Mouse (Mus musculus): Measurements from ENCODE around the gene Hjurp. TPM values are rescaled to one million over a fixed set of nuclear protein-coding genes. Genes with fewer than 3 reads are reported as not detected.

Gene Hjurp
- polyA plus RNA-seq, 1 experiment from 2014 or later, result 85.4 TPM

- WGBS, result 75% methylated on average over 11 of the region's 11 CpGs
- Histone ChIP-seq H3K27ac (no peak overlapping the region), H3K27me3 (replicated peaks) (no peaks in the 10 kb centered on the region), H3K9ac (0 out of 2 replicates have a peak overlapping the region, but pooled peaks have one; percentile 0), H3K9me3 (no peaks in the 10 kb centered on the region), H3K4me2 (no peak overlapping the region), H3K36me3 (replicated peaks) (peaks cover 12% of the 10 kb centered on the region), H3K4me1 (peaks cover 22% of the 10 kb centered on the region), H3K4me3 (no peak overlapping the region)
- ATAC-seq (replicated peaks), result no peak
Observed at GRCm38 (mm10) chr1:88274371-88275077, 2.9 kb downstream of the Hjurp start.

- no peak overlapping the region for H3K27ac ChIP-seq
- no peak overlapping the region for H3K9ac ChIP-seq
- H3K9me3 ChIP-seq, result no peaks in the 10 kb centered on the region
- no peak overlapping the region for H3K4me3 ChIP-seq
- 84% methylated on average over 4 of the region's 4 CpGs for WGBS
- H3K27me3 ChIP-seq (replicated peaks), result no peaks in the 10 kb centered on the region
- H3K4me1 ChIP-seq, result peaks cover 22% of the 10 kb centered on the region
- no peak for ATAC-seq (replicated peaks)
- H3K36me3 ChIP-seq (replicated peaks), result peaks cover 19% of the 10 kb centered on the region
- H3K4me2 ChIP-seq, result no peak overlapping the region
Observed at GRCm38 (mm10) chr1:88273832-88274231, 3.6 kb downstream of the Hjurp start.

GRCm38 (mm10) chr1:88273326-88273725 lies 4.1 kb downstream of the Hjurp start:
- whole genome bisulfite sequencing, result 97% methylated on average over 3 of the region's 3 CpGs
- no peak for ATAC-seq (replicated peaks)
- no peak overlapping the region for H3K9ac ChIP-seq

GRCm38 (mm10) chr1:88272851-88273250 lies 4.6 kb downstream of the Hjurp start:
- Histone ChIP-seq H3K4me3 (no peak overlapping the region), H3K9ac (no peak overlapping the region), H3K4me1 (peaks cover 18% of the 10 kb centered on the region), H3K9me3 (no peaks in the 10 kb centered on the region), H3K36me3 (replicated peaks) (peaks cover 29% of the 10 kb centered on the region), H3K27ac (no peak overlapping the region), H3K27me3 (replicated peaks) (no peaks in the 10 kb centered on the region), H3K4me2 (no peak overlapping the region)
- WGBS, result 59% methylated on average over 4 of the region's 4 CpGs
- no peak for ATAC-seq (replicated peaks)

More at GRCm38 (mm10) chr1:88273326-88273725, 4.1 kb downstream of the Hjurp start:
- Histone ChIP-seq H3K4me2 (no peak overlapping the region), H3K4me1 (peaks cover 22% of the 10 kb centered on the region), H3K27ac (no peak overlapping the region), H3K4me3 (no peak overlapping the region), H3K27me3 (replicated peaks) (no peaks in the 10 kb centered on the region), H3K36me3 (replicated peaks) (peaks cover 24% of the 10 kb centered on the region), H3K9me3 (no peaks in the 10 kb centered on the region)

- H3K27me3 ChIP-seq (replicated peaks), result no peaks in the 10 kb centered on the region
- no peak overlapping the region for H3K4me3 ChIP-seq
- H3K9me3 ChIP-seq, result no peaks in the 10 kb centered on the region
- no peak overlapping the region for H3K27ac ChIP-seq
- no peaks in the 10 kb centered on the region for H3K4me1 ChIP-seq
- WGBS, result 90% methylated on average over 12 of the region's 12 CpGs
- H3K9ac ChIP-seq, result no peak overlapping the region
- no peak overlapping the region for H3K4me2 ChIP-seq
- peaks cover 59% of the 10 kb centered on the region for H3K36me3 ChIP-seq (replicated peaks)
- no peak for ATAC-seq (replicated peaks)
Observed at GRCm38 (mm10) chr1:88269539-88270309, 7.7 kb downstream of the Hjurp start.

GRCm38 (mm10) chr1:88268070-88268469 lies 9.4 kb downstream of the Hjurp start:
- Histone ChIP-seq H3K9me3 (no peaks in the 10 kb centered on the region), H3K4me1 (no peaks in the 10 kb centered on the region), H3K9ac (no peak overlapping the region), H3K27ac (no peak overlapping the region), H3K4me3 (no peak overlapping the region), H3K4me2 (no peak overlapping the region), H3K36me3 (replicated peaks) (peaks cover 70% of the 10 kb centered on the region), H3K27me3 (replicated peaks) (no peaks in the 10 kb centered on the region)
- WGBS, result 85% methylated on average over 6 of the region's 6 CpGs
- no peak for ATAC-seq (replicated peaks)

- Histone ChIP-seq H3K27ac (no peak overlapping the region), H3K27me3 (replicated peaks) (no peaks in the 10 kb centered on the region), H3K4me3 (no peak overlapping the region), H3K4me1 (no peaks in the 10 kb centered on the region), H3K9ac (no peak overlapping the region), H3K9me3 (no peaks in the 10 kb centered on the region), H3K4me2 (no peak overlapping the region), H3K36me3 (replicated peaks) (peaks cover 76% of the 10 kb centered on the region)
- WGBS, result 95% methylated on average over 6 of the region's 6 CpGs
- no peak for ATAC-seq (replicated peaks)
Observed at GRCm38 (mm10) chr1:88267489-88267888, 9.9 kb downstream of the Hjurp start.

GRCm38 (mm10) chr1:88266123-88266522 lies 11.3 kb downstream of the Hjurp start:
- H3K9ac ChIP-seq, result no peak overlapping the region
- no peaks in the 10 kb centered on the region for H3K9me3 ChIP-seq
- peaks cover 87% of the 10 kb centered on the region for H3K36me3 ChIP-seq (replicated peaks)
- H3K4me2 ChIP-seq, result no peak overlapping the region
- H3K27me3 ChIP-seq (replicated peaks), result no peaks in the 10 kb centered on the region
- WGBS, result 90% methylated on average over 13 of the region's 13 CpGs
- H3K4me3 ChIP-seq, result no peak overlapping the region
- ATAC-seq (replicated peaks), result no peak
- H3K27ac ChIP-seq, result no peak overlapping the region
- no peaks in the 10 kb centered on the region for H3K4me1 ChIP-seq

GRCm38 (mm10) chr1:88264869-88265240 lies 12.6 kb downstream of the Hjurp start:
- no peak overlapping the region for H3K4me2 ChIP-seq
- H3K9me3 ChIP-seq, result no peaks in the 10 kb centered on the region
- ATAC-seq (replicated peaks), result no peak
- no peak overlapping the region for H3K27ac ChIP-seq
- no peaks in the 10 kb centered on the region for H3K27me3 ChIP-seq (replicated peaks)
- H3K4me1 ChIP-seq, result no peaks in the 10 kb centered on the region
- H3K36me3 ChIP-seq (replicated peaks), result peaks cover 88% of the 10 kb centered on the region
- 79% methylated on average over 4 of the region's 4 CpGs for WGBS
- H3K9ac ChIP-seq, result no peak overlapping the region
- no peak overlapping the region for H3K4me3 ChIP-seq

GRCm38 (mm10) chr1:88264237-88264868 lies 13.1 kb downstream of the Hjurp start:
- Histone ChIP-seq H3K4me3 (no peak overlapping the region), H3K36me3 (replicated peaks) (peaks cover 83% of the 10 kb centered on the region), H3K9me3 (no peaks in the 10 kb centered on the region), H3K27me3 (replicated peaks) (no peaks in the 10 kb centered on the region), H3K4me2 (no peak overlapping the region), H3K4me1 (no peaks in the 10 kb centered on the region), H3K27ac (no peak overlapping the region), H3K9ac (no peak overlapping the region)
- no peak for ATAC-seq (replicated peaks)
- 90% methylated on average over 7 of the region's 7 CpGs for WGBS

- Histone ChIP-seq H3K36me3 (replicated peaks) (peaks cover 77% of the 10 kb centered on the region), H3K4me1 (no peaks in the 10 kb centered on the region), H3K9me3 (no peaks in the 10 kb centered on the region), H3K27me3 (replicated peaks) (no peaks in the 10 kb centered on the region), H3K4me2 (no peak overlapping the region), H3K9ac (no peak overlapping the region), H3K4me3 (no peak overlapping the region), H3K27ac (no peak overlapping the region)
- 92% methylated on average over 5 of the region's 5 CpGs for WGBS
- no peak for ATAC-seq (replicated peaks)
Observed at GRCm38 (mm10) chr1:88263778-88264177, 13.7 kb downstream of the Hjurp start.

- Histone ChIP-seq H3K36me3 (replicated peaks) (peaks cover 69% of the 10 kb centered on the region), H3K27me3 (replicated peaks) (no peaks in the 10 kb centered on the region), H3K27ac (no peak overlapping the region), H3K4me3 (no peak overlapping the region), H3K9me3 (no peaks in the 10 kb centered on the region), H3K9ac (no peak overlapping the region), H3K4me2 (no peak overlapping the region), H3K4me1 (no peaks in the 10 kb centered on the region)
- 77% methylated on average over 6 of the region's 6 CpGs for WGBS
- ATAC-seq (replicated peaks), result no peak
Observed at GRCm38 (mm10) chr1:88262961-88263360, 14.5 kb downstream of the Hjurp start.
